Mouse (Mus musculus) layer of hippocampus, adult 9-10 months (tissue): ENCODE data around the gene Fra10ac1.
A peak's percentile ranks its signal among the peaks of the same experiment; 100 is the strongest.

Experiments
- DNase-seq: peaks from one replicate; pipeline ENCODE4 v3.0.0; 2022; ENCODE audit warnings: low spot score

The Fra10ac1 gene

DNA sequence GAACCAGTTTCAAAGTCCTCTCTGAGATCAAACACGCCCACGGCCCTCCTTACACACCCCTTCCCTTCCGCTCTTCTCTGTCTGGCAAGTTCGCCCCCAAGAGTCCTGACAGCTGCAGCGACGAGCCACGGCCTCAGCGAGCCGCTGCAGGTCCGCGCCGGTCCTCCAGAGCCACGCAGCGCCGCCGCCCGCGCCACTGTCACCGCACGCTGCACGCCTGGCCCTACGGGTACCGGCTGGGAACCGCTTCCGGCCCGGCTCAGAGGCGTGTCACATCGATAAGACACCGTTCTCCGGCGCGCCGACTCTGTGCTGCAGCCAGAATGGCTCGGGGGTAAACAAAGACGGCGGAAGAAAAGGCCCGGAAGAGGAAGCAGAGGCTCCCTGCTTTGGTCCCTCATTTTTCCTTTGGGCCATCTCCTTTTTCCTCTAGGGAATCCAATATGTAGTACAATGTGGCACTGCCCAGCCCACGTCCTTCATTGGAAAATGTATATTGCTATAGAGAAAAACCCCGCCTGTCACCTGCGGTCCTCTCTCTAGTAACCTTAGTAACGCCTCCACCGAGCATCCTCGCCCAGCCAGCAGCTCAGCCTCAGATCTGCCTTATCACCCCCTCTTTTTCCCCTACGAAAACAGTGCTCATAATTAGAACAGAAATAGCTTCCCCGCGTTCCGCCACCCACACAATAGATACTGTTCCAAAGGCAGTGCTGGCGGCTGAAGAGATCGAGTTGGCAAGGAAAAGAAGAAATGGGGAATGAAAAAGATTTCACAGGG lies at the start of gene Fra10ac1:
Gene Fra10ac1, minus strand, starts transcription at position 252 of the 780 bp plus-strand sequence.
- peak; percentile 81 for DNase-seq

DNA sequence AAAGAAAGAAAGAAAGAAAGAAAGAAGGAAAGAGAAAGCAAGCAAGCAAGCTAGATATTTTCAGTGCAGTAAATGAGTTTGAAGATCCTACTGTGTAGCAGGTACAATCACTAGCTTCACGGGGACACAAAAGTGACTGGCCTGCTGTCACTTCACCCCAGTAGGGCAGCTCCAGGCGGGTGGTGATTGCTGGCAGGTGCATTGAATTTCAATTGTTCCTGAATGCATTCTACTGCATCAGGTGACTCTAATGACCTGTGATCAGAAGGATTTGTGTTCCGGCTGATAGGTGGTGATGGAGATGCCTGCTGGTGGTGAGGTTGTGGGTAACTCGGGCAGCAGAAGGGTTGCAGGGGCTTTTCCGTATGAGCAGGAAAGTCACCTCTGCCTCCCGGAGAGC lies 47.1 kb upstream of the Fra10ac1 start:
- no peak for DNase-seq

DNA sequence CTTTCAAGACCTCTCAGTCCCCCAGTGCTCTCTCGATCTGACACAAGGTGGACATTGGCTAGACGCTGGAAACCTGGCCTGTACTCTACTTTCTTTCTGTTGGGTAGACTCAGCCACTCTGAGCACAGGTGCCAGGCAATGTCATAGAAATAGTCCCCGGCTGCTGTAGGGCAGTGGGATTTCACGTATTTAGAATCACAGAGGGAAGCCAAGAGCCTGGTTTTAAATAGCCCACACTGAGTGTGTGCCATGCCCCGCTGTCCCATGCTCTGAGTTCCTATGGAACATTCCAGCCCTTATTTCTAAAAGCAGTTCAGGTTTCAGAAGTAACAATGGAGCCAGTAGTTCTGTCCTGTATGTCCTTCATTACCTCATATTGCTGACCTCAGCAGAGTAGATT lies 43.5 kb upstream of the Fra10ac1 start:
- no peak for DNase-seq

DNA sequence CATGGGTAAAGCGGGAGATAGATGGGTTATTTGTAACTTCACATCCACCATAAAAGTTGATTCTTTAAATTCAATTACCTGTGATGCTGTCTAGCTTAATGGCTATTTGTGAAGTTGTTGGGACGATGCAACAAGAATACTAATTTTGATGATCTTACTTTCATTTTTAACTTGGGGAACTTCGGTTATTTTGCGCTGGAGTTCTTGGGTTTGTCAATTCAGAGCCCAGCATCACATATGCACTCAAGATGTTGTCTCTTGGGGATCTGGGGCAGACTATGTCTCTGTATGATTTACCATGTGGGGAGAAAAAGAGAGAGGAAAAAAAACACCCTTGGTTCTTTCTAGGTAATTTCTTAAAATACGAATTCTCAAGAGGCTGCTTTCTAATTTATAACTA lies 41.8 kb upstream of the Fra10ac1 start:
- no peak for DNase-seq

DNA sequence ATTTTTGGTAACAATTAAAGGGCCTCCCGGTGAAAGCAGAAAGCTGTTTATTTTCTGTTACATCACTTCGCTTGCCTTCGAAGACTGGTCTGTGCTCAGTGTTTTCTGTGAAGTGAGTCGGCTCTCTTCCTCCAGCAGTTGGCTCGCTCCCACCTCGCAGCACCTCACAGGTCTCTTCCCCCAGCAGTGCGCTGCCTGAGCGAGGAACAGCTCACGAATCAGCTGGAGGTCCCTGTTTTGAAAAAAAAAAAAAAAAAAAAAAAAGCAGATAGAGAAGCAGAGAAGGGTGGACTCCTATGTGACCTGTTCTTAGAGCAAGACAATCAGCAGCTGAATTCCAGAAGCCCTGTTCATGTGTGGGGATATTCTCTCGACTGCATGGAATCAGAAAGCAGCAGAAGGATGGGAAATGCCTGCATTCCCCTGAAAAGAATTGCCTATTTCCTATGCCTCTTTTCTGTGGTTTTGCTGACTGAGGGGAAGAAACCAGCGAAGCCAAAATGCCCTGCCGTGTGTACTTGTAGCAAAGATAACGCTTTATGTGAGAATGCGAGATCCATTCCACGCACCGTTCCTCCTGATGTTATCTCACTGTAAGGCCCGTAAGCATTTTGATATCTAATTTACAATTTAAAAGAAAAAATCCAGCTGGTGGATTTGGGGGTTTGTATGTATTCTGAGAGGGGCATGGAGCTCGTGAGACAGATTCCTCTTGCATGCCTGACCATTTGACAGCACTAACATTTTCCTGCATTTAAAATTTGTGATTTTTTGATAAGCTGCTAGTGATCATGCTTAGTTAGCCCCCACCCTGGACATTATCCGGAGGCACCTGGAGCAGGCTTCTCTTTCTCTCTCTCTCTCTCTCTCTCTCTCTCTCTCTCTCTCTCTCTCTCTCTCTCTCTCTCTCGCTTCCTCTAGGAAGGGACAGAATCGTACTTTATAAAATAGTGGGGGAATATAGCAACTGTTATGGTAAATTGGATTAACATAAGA lies 40.8 kb upstream of the Fra10ac1 start, which contains the start of gene Lgi1:
Gene Lgi1, plus strand, starts transcription at position 32 of the 996 bp plus-strand sequence.
- DNase-seq, result no peak

DNA sequence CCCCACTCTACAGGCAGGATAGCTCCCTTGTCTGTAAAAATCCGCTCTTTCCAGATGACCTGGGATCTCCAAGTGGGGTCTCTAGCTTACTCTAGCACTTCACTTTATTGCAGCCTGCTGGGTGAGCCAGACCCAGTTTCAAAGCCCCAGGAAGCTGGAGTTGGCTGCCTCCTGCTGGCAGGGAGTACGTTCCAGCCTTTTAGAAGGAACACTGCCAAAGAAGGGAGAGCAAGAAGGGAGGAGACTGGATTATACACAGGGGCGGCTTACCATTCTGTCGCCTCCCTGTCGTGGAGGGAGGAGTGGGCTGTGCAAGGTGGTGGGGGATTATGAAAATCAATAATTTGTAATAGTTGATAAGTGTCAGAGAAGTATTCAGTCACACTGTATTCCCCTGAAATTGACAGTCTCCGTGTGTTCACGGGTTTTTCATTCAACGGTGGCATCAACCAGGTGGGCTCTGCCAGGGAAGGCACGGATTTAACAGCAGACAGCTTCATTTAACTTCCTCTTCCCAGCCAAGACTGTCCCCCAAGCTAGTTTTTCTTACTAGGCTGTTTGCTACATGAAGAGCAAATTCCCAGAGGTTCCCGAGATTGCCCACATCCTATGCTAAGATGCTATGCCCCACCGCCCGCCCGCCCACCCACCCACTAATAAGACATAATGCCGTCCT lies 40.0 kb upstream of the Fra10ac1 start:
- DNase-seq, result no peak

DNA sequence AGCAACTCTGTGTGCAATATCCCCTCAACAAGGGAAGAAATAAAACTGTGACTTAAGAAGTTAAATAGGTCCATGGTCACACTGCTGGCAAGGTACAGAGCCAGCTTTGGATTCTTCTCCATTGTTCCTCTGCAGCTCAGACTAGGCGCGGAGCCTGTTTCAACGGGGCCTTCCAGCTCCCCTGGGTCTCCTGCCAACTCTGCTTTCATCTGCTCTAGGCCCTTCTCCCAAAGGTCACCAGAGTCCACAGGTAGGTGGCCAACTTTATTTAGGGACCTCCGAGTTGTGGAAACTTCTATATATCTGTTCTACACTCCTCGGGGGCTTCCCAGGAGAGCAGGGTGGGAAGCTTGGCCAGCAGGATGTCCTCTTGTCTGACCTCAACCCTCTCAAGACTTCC lies 37.4 kb upstream of the Fra10ac1 start:
- no peak for DNase-seq

DNA sequence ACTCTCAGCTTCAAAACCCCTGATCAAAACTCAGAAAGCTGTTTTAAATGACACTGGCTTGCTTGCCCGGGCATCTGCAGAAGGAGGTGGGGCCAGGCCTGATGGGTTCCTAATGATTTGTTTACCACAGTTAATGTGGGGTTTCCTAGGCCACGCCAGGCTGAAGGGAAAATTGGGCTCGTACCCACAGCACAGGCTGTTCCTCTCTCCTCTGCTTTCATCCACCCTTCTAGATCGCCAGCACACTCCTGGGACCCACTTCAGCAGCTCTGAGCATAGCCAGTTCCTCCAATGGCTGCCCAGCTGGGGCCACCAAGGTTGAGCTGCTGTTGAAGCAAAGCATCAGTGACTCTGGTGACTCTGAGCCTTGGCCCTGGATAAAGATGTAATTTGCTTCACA lies 36.4 kb upstream of the Fra10ac1 start:
- no peak for DNase-seq

DNA sequence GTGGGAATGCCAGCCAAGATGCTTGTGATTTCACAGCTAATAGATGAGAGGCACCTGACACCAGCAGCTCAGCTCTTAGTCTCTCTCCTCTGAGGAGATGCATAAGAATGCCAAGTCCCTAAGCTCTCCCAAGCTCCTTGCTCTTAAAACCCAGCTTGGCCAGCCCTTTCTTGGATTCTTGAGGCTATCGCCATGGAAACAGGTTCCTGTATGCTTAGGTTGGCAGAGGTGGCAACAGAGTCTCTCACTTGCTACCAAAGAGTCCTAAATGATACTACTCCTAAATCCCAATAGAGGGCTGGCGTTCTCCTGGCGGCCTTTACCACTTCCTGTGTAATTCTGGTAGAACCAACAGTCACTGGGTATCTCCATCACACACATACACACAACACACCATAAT lies 35.5 kb upstream of the Fra10ac1 start:
- DNase-seq, result no peak

DNA sequence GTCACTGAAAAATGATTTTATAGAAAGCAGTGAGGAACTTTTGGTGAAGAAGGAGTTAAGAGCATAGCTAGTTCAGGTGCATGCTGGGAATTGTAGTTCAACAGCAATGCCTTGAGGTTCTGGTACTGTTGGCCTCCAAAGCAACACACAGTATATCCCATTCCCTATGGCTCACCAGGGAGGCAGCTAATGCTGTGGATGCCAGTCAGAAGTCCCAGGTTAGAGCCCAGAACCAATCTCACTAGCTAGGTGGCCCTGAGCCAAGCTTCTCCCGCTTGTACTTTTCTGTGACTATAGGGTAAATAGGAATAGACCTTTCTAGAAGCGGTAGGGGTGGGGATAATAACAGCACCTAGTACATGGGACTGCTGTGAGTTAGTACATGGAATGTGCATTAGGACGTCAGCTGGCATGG lies 34.7 kb upstream of the Fra10ac1 start:
- DNase-seq, result no peak

DNA sequence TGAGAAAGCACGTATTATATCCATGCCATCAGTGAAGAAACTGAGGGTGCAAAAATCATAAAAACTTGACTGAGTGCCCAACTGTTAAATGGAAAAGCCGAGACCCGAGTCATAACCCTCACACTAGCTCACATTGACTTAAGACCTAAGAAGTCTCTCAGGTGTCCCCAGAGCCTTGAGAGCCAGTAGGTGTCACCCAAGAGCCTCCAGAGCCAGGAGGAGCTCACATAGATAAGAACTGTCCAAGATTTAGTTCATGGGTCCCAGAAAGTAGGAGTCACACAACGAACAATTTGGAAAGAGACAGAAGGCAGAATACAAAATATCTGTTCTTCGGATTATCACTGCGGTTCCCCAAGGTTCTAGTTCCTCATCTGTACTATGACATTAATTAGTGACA lies 29.8 kb upstream of the Fra10ac1 start:
- DNase-seq, result no peak

DNA sequence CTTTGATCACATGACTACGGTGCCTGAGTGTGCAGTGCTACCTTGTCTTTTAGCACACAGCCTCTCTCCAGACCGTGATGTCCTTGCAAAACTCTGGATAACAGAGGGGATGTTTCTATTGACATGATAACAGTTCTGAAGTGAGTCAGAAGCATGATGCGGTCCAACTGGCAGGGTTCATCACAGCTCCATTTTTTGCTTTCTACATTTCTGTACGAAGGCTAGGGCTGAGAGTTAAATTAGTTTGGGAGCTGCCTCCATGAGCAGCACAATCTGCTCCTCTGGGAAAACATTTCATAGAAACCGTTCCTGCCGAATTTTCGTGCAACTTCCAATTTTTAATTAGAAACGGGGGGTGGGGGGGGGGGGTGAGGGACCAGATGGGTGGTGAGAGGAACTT lies 25.7 kb upstream of the Fra10ac1 start:
- no peak for DNase-seq

DNA sequence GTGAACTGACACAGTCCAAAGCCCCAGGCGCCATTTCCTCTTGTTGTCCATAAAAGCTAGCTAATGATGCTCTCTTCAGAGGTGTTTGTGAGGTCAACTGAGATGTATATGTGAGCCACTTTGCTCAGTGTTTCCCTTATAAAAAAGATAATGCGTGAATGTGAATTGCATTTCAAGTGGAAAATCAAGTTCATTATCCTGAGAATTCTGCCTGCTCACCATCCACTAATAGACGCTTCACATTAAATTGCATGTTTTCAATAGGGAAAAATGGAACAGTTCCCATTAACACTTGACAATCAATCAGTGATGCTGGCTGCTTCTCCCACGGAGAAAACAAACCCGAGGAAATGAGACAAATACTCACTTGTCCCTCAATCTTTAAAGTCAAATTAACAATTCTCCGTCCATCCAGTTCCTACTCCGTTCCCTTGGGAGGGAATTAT lies 22.2 kb upstream of the Fra10ac1 start:
- no peak for DNase-seq

DNA sequence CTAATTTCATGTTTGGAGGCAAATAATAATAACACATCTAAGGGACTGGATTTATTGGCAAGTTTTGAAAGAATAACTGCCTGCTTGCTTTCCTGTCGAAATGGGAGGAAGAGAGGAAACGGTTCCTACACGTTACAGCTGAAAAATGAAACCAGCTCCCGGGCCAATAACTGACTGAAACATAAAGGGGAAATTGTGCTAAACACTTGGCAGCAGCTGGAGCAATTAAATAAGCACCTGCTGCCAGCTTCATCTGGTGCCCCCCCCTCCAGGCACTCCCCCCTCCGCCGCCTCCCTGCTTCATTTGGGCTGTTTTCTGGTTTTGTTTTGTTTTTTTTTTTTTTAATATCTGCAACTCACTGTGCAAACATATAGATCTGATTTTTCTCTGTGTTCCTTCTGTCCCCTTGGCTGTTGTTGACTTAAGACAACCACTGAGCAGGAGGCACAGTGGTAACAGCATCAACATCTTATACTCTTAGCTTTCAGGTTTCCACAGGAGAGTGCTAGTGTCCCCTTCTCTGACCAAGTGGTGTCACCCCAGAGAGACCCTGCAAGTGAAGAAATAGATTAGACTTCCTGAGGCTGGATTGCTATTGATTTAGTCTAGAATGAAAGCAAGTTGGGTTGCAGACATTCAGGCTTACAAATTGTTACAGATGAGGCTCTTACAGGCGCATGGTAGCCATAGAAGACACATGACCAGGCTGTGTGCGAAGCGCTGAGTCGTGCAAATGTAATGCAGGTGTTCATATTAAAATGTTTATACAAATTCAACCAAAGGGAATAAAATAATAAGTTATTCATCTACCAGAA lies 21.6 kb upstream of the Fra10ac1 start:
- no peak for DNase-seq

DNA sequence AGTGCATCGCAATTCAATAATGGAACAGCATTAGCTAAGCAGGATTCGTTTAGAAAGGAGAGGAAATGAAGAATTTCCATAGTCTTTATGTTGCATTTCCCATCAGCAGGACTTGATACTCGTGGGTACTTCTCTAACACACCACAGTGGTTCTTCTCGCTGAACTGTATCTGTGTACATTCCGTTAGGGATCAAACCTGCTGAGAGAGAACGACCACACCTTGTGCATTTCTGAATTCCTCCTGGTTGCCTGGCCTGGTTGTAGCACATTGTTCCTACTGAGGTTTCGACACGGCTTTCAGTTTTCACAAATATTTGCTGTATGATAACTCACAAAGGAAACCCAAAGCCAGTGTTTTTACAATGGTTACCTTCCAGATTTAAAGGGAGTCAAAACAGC lies 20.8 kb upstream of the Fra10ac1 start:
- no peak for DNase-seq

DNA sequence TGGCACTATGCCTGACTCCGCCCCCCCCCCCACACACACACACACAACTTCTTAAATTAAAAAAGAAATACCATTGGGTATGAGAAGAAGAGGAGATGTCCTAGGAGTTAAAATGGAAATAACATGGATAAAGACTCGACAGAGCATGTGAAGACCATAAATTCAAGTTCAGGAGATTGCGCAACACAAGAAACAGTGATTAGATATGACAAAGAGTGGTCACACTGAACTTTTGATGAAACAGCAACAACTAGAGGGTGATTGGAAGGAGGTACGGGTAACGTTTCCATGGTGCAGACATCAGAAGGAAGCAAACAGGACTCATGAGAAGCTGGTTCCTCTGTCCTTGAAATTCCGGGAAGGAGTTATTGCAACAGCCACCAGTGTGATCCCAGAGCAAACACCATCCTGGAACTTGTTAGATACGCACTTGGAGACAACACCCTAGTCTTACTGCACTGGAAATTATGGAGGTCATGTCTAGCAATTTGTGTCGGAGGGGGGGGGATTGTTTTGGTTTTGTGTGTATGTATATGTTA lies 18.4 kb upstream of the Fra10ac1 start:
- DNase-seq, result no peak

DNA sequence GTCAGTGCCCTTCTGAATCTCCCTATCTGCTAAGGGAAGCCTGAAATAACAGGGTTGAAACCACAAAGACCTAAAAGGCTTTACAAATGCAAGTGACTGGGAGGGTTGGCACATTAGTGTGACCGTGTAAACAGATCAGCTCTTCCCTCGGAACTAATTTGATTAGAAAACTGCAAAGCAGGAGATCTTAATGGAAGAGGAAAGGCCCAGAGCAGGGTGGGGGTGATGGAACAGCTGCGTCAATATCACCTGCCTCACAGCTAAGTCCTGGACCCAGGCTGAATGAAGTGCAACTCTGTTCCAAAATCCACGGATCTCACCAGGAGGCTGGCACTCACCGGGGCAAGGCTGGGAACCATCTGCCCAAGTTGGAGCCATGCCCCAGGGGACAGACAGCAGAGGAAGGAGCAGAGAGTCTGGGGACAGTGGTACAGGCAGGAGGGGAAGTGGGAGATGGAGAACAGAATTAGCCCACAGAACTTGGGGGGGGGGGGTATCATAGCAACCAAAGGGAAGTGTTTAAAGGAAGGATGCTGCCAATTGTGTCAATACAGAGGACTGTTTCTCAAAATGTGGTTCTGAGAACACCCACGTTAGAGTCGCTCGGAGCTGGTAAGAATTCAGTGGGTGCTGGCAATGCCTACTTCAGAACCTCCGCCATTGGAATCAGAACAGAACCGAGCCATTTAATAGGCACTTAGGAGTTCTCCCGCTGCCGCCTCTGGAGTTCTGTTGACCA lies 14.4 kb upstream of the Fra10ac1 start:
- DNase-seq, result no peak

DNA sequence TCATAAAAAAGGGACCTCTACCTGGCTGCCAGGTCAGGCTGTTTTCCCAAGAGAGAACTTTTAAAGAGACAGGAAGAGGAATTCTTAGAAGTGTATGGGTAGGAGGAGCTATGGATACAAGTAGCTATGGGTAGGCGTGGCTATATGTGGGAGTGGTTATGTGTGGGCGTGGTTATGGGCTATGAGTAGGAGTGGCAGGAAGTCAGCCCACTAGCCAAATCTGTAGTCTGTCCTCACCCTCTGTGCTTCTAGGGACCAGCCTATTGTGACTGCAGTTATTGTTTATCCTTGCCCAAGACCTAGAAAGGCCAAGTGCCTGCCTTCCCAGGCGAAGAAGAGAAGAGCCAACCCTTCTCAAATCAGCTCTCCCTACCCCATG lies 13.9 kb upstream of the Fra10ac1 start:
- no peak for DNase-seq

DNA sequence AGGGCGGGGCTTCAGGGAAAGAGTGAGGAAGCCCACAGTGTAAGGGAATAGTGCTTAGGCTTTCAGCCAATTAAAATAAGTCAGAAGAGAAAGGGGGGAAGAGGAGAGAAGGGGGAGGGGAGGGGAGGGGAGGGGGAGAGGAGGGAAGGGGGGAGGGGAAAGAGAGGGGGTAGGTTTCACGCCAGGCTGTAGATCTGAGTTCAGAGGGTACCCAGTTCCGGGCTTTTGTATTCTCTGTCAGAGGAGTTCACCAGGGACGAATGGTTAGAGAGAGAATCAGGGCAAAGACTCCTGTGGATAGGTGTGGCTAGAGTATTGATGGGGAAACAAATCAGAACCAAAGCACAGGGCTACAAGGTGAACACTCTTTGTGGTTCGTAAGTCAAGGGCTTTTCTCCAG lies 12.6 kb upstream of the Fra10ac1 start:
- no peak for DNase-seq

DNA sequence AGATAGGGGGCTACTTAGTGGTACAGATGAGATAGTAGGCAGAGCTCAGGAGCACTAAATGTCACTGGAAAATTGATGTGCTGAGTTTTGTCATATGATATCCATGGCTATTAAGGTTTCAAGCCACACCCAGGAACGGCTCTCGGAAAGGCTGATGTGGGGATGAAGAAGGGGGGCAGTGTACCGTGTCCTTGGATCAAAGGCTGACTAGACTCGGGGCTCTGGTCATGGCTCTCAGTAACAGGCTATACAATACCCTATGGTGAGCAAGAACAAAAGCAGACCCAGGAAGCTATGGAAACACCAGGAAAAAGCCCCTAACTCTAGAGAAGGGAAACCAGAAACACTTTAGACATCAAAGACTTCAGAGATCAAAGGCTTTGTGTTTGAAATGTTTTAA lies 8.6 kb upstream of the Fra10ac1 start:
- no peak for DNase-seq

DNA sequence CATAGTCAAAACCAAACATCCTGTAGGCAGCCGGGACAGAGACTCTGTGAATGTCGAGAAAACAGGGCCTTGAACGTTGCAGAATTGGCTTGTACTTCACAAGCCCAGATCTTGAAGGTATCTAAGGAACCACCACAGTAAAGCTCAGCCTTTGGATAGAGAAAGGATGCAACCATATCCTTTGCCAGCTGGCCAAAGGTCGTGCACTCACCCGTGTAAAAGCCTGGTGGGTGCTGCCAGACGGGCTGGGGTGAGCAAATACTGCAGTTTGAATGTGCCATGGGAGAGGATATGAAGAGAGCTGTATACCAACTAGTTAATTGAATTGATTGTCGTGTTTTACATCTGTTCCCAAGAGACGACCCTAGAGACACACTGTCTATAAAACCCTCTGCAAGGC lies 8.1 kb upstream of the Fra10ac1 start:
- no peak for DNase-seq
